Mouse (Mus musculus): Measurements from ENCODE around the gene Hmgb4. TPM values are rescaled to one million over a fixed set of nuclear protein-coding genes. Genes with fewer than 3 reads are reported as not detected.

Gene Hmgb4
- not detected in 2 replicates for polyA plus RNA-seq (2012; rRNA removed)

DNA sequence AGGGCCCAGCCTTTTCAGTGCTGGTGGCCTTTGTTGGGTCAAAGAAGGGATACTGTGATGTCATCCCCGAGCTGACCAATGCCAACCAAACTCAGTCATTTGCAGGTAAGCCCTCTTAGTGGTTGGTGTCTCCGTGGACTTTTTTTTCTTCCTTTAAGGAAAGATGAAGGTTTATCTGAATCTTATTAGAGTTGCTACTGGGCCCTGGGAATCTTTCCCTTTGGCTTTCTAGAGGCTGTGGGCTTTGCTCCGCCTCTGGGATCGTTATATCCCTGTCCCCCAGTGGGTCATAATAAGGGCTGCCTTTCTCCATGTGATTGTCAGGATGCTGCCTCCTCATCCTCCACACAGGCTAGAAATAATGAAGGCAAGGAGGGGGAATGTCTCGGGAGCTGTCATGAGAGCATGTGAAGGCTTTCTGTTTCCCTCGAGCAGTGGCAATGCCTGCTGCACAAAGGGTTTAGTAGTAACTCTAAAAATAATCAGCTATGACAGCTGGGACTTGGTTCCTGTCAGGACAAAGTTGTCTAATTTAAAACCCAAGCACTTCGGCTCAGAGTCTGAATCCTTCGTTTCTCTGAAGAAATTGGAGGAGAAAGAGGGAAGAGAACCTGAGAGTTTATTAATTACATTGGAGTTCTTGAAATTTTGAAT, at the start of gene Hmgb4:
Gene Hmgb4 (minus strand): TSS at position 51 of the 654 bp plus-strand sequence.
- no peak for DNase-seq
- H3K4me1 ChIP-seq (ENCODE audit: control insufficient read depth, insufficient read depth, low read length), result no peaks in the 10 kb centered on the region
- H3K27me3 ChIP-seq (ENCODE audit: control insufficient read depth, insufficient read depth, low read length), result no peaks in the 10 kb centered on the region
- TF ChIP-seq CTCF (IDR thresholded peaks at IDR 0.05; ENCODE audit: borderline replicate concordance, insufficient read depth, low read depth, low read length) (no peak), POLR2A (IDR thresholded peaks at IDR 0.05; ENCODE audit: borderline replicate concordance, insufficient read depth, low read length) (no peak)
- no peak within 1 kb of the TSS for H3K27ac ChIP-seq (ENCODE audit: insufficient read depth, low read length)
- WGBS, result 76% methylated on average over 8 of the region's 8 CpGs
- H3K4me3 ChIP-seq (replicated peaks; ENCODE audit: insufficient read depth, low read depth, low read length), result no peak within 1 kb of the TSS

- Histone ChIP-seq H3K27ac (ENCODE audit: insufficient read depth, low read length) (no peak overlapping the region), H3K4me1 (ENCODE audit: control insufficient read depth, insufficient read depth, low read length) (peaks cover 11% of the 10 kb centered on the region), H3K4me3 (replicated peaks; ENCODE audit: insufficient read depth, low read depth, low read length) (no peak overlapping the region), H3K27me3 (ENCODE audit: control insufficient read depth, insufficient read depth, low read length) (no peaks in the 10 kb centered on the region)
- WGBS, result 65% methylated on average over 8 of the region's 8 CpGs
- DNase-seq, result peak; percentile 40 to 49
- TF ChIP-seq CTCF (IDR thresholded peaks at IDR 0.05; ENCODE audit: borderline replicate concordance, insufficient read depth, low read depth, low read length), result no peak
- no peak for TF ChIP-seq POLR2A (IDR thresholded peaks at IDR 0.05; ENCODE audit: borderline replicate concordance, insufficient read depth, low read length)
Observed at GRCm38 (mm10) chr4:128306011-128306410, 45.3 kb upstream of the Hmgb4 start.

GRCm38 (mm10) chr4:128304049-128304448, 43.3 kb upstream of the Hmgb4 start:
- no peak overlapping the region for H3K27ac ChIP-seq (ENCODE audit: insufficient read depth, low read length)
- peak in 1 of 2 experiments; percentile 29 for DNase-seq
- peaks cover 11% of the 10 kb centered on the region for H3K4me1 ChIP-seq (ENCODE audit: control insufficient read depth, insufficient read depth, low read length)
- H3K4me3 ChIP-seq (replicated peaks; ENCODE audit: insufficient read depth, low read depth, low read length), result no peak overlapping the region
- no peaks in the 10 kb centered on the region for H3K27me3 ChIP-seq (ENCODE audit: control insufficient read depth, insufficient read depth, low read length)
- WGBS, result 55% methylated on average over 8 of the region's 8 CpGs
- TF ChIP-seq CTCF (IDR thresholded peaks at IDR 0.05; ENCODE audit: borderline replicate concordance, insufficient read depth, low read depth, low read length), result no peak

- Histone ChIP-seq H3K27ac (ENCODE audit: insufficient read depth, low read length) (no peak overlapping the region), H3K27me3 (ENCODE audit: control insufficient read depth, insufficient read depth, low read length) (no peaks in the 10 kb centered on the region), H3K4me1 (ENCODE audit: control insufficient read depth, insufficient read depth, low read length) (no peaks in the 10 kb centered on the region; the same call in 1 of the 2 replicates), H3K4me3 (replicated peaks; ENCODE audit: insufficient read depth, low read depth, low read length) (no peak overlapping the region)
- TF ChIP-seq CTCF (IDR thresholded peaks at IDR 0.05; ENCODE audit: borderline replicate concordance, insufficient read depth, low read depth, low read length), result no peak
- no peak for DNase-seq
- whole genome bisulfite sequencing, result 68% methylated on average over 7 of the region's 7 CpGs
Observed at GRCm38 (mm10) chr4:128288095-128288494, 27.3 kb upstream of the Hmgb4 start.

DNA sequence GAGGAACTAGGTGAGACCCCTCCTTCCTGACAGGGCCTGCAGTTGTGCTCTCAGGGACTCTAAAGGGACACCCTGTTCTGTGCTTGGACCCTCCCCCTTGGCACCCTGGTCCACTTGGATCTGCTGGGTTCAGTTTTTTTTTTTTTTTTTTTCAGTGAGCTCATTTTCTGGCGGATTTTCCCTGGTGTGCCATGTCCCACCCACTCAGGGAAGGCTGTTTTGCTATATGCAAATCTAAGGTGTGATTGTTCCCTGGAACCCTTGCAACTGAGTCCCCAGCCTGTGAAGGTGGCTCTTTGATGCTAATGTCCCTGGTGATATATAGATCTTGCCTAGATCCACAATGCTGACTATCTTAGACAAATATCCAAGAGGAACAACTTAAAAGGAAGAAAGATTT, 24.3 kb upstream of the Hmgb4 start:
- WGBS, result 85% methylated on average over 1 of the region's 1 CpGs
- no peak for DNase-seq
- Histone ChIP-seq H3K27ac (ENCODE audit: insufficient read depth, low read length) (no peak overlapping the region), H3K4me1 (ENCODE audit: control insufficient read depth, insufficient read depth, low read length) (no peaks in the 10 kb centered on the region; the same call in 1 of the 2 replicates), H3K4me3 (replicated peaks; ENCODE audit: insufficient read depth, low read depth, low read length) (no peak overlapping the region), H3K27me3 (ENCODE audit: control insufficient read depth, insufficient read depth, low read length) (no peaks in the 10 kb centered on the region)
- TF ChIP-seq POLR2A (IDR thresholded peaks at IDR 0.05; ENCODE audit: borderline replicate concordance, insufficient read depth, low read length) (no peak), CTCF (IDR thresholded peaks at IDR 0.05; ENCODE audit: borderline replicate concordance, insufficient read depth, low read depth, low read length) (no peak)

GRCm38 (mm10) chr4:128275586-128275985, 14.8 kb upstream of the Hmgb4 start:
- H3K4me1 ChIP-seq (ENCODE audit: control insufficient read depth, insufficient read depth, low read length), result peaks cover 13% of the 10 kb centered on the region
- H3K27ac ChIP-seq (ENCODE audit: insufficient read depth, low read length), result no peak overlapping the region
- H3K27me3 ChIP-seq (ENCODE audit: control insufficient read depth, insufficient read depth, low read length), result no peaks in the 10 kb centered on the region
- no peak overlapping the region for H3K4me3 ChIP-seq (replicated peaks; ENCODE audit: insufficient read depth, low read depth, low read length)
- no peak for DNase-seq
- no peak for TF ChIP-seq CTCF (IDR thresholded peaks at IDR 0.05; ENCODE audit: borderline replicate concordance, insufficient read depth, low read depth, low read length)
- TF ChIP-seq POLR2A (IDR thresholded peaks at IDR 0.05; ENCODE audit: borderline replicate concordance, insufficient read depth, low read length), result no peak
- 93% methylated on average over 6 of the region's 6 CpGs for WGBS

- H3K4me1 ChIP-seq (ENCODE audit: control insufficient read depth, insufficient read depth, low read length), result peaks cover 13% of the 10 kb centered on the region
- no peak overlapping the region for H3K27ac ChIP-seq (ENCODE audit: insufficient read depth, low read length)
- H3K27me3 ChIP-seq (ENCODE audit: control insufficient read depth, insufficient read depth, low read length), result no peaks in the 10 kb centered on the region
- TF ChIP-seq POLR2A (IDR thresholded peaks at IDR 0.05; ENCODE audit: borderline replicate concordance, insufficient read depth, low read length) (no peak), CTCF (IDR thresholded peaks at IDR 0.05; ENCODE audit: borderline replicate concordance, insufficient read depth, low read depth, low read length) (no peak)
- WGBS, result 89% methylated on average over 5 of the region's 5 CpGs
- no peak for DNase-seq
- no peak overlapping the region for H3K4me3 ChIP-seq (replicated peaks; ENCODE audit: insufficient read depth, low read depth, low read length)
Observed at GRCm38 (mm10) chr4:128275116-128275515, 14.4 kb upstream of the Hmgb4 start.

DNA sequence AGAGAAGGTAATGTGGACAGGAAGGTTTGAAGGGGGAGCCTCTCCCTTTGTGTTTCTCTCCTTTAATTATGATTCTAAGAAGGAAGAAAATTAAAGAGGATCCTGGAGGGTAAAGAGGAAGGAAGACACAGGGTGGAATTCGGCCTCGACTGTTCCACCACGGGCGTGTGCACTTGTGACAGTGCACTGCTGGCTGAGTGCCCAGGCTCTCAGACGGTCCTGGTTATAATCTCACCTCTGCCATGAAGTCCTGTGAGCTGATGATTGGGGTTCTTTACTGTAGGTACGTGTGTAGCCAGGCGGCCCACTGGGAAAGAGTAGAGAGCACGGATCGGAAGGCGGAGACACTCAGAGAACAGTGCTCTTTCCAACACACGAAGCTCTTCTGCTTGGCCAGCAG, 12.4 kb upstream of the Hmgb4 start:
- H3K27ac ChIP-seq (ENCODE audit: insufficient read depth, low read length), result no peak overlapping the region
- WGBS, result 59% methylated on average over 11 of the region's 11 CpGs
- H3K27me3 ChIP-seq (ENCODE audit: control insufficient read depth, insufficient read depth, low read length), result no peaks in the 10 kb centered on the region
- peaks cover 13% of the 10 kb centered on the region for H3K4me1 ChIP-seq (ENCODE audit: control insufficient read depth, insufficient read depth, low read length)
- H3K4me3 ChIP-seq (replicated peaks; ENCODE audit: insufficient read depth, low read depth, low read length), result no peak overlapping the region
- TF ChIP-seq POLR2A (IDR thresholded peaks at IDR 0.05; ENCODE audit: borderline replicate concordance, insufficient read depth, low read length), result no peak
- DNase-seq, result no peak
